Mouse (Mus musculus) midbrain, embryonic 12.5 days (tissue): ENCODE data around the gene Eif1. TPM values are rescaled to one million over a fixed set of nuclear protein-coding genes. Genes with fewer than 3 reads are reported as not detected.
"Not testable (repeated sequence)": the region's sequence is repeated elsewhere in the genome, so short reads cannot be mapped to it uniquely, and the experiment has no call there.

Experiments used
- ATAC-seq: fragments of 200-750 bp; cut with Nextera tagmentation; 2 replicates; pipeline ENCODE4 v1.8.0; 2017; ENCODE audit warnings: low read depth, moderate TSS enrichment, moderate library complexity; ENCODE audit not compliant: low FRiP score
- H3K27ac ChIP-seq: fragments of 300-500 bp; sonication (generic); replicated peaks from 2 replicates; pipeline ENCODE4 v1.5.1; 2016; ENCODE audit warnings: mild to moderate bottlenecking
- H3K27me3 ChIP-seq: fragments of 300-500 bp; sonication (generic); 2 replicates; pipeline ENCODE4 v1.6.1; 2016; ENCODE audit warnings: mild to moderate bottlenecking
- H3K36me3 ChIP-seq: fragments of 300-500 bp; sonication (generic); 2 replicates; pipeline ENCODE4 v1.6.1; 2016
- H3K4me1 ChIP-seq: fragments of 300-500 bp; sonication (generic); 2 replicates; pipeline ENCODE4 v1.6.1; 2016
- H3K4me2 ChIP-seq: fragments of 300-500 bp; sonication (generic); replicated peaks from 2 replicates; pipeline ENCODE4 v1.6.1; 2016; ENCODE audit warnings: mild to moderate bottlenecking, moderate library complexity
- H3K4me3 ChIP-seq: fragments of 300-500 bp; sonication (generic); 2 replicates; pipeline ENCODE4 v1.5.1; 2016; ENCODE audit warnings: mild to moderate bottlenecking
- H3K9ac ChIP-seq: fragments of 300-500 bp; sonication (generic); replicated peaks from 2 replicates; pipeline ENCODE4 v1.6.1; 2016; ENCODE audit warnings: mild to moderate bottlenecking, moderate library complexity
- H3K9me3 ChIP-seq: fragments of 300-500 bp; sonication (generic); 2 replicates; pipeline ENCODE4 v1.6.1; 2016; ENCODE audit warnings: mild to moderate bottlenecking
- WGBS: fragments of 180-500 bp; shearing (Covaris S2); methylation state at CpG from one replicate; pipeline ENCODE4 v1.1.7; 2016; 5-methylcytosine and 5-hydroxymethylcytosine counted together
- polyA plus RNA-seq: library from polyadenylated mRNA; unstranded; fragments of >200 nt; fragmentation: Nextera tagmentation; extraction: Ambion mirVana; gene quantifications from 2 replicates; pipeline ENCODE4 v1.2.1, GENCODE M21; 2016

Gene Eif1
- polyA plus RNA-seq, 1 experiment from 2014 or later: 1,467 TPM

DNA sequence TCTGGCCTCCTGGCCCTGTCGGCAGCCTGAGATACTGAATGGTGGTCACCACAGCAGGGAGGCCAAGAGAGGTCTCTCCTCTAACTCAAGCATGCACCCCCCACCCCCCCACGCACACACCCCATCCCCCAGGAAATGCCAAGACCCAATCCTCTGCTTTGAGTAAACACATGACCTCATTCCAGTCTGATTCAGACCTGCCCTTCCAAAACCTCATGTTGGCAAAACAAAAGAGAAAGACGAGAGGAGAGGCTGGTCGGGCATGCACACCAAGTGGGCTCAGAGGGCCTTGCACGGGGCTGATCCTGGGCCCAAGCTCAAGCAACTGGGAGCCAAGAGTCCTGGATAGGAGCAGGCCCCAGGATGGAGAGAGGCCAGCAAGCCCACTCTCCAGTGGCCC lies 29.4 kb upstream of the Eif1 start:
- 43% methylated on average over 5 of the region's 5 CpGs for WGBS
- no peak overlapping the region for H3K4me3 ChIP-seq
- no peak for ATAC-seq
- H3K9me3 ChIP-seq: no peaks in the 10 kb centered on the region
- H3K4me1 ChIP-seq: peaks cover 21% of the 10 kb centered on the region
- H3K9ac ChIP-seq: no peak overlapping the region
- H3K27me3 ChIP-seq: no peaks in the 10 kb centered on the region
- H3K27ac ChIP-seq: no peak overlapping the region
- H3K36me3 ChIP-seq: no peaks in the 10 kb centered on the region
- no peak overlapping the region for H3K4me2 ChIP-seq

DNA sequence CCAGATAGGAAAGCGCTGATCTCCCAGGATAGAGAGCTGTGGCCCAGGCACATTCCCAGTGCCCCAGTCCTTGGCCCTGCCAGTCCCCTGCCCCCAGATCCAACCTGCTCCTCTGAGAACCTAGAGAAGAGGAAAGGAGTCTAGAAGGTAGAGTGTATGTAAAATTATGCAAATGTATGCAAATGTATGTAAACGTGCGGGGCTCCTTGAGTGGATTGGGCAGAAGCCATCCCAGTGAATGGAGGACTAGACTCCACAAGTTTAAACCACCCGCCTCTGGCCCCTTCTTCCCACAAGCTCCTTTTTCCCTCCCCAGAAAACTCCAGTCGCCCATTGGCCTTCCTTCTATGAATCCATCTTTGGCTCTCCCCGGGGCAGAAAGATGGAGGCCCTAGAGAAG lies 26.8 kb upstream of the Eif1 start:
- no peaks in the 10 kb centered on the region for H3K36me3 ChIP-seq
- peaks cover 15% of the 10 kb centered on the region; the same call in 1 of the 2 replicates for H3K4me1 ChIP-seq
- no peak overlapping the region for H3K4me2 ChIP-seq
- H3K27ac ChIP-seq: no peak overlapping the region
- no peak overlapping the region for H3K4me3 ChIP-seq
- no peak overlapping the region for H3K9ac ChIP-seq
- H3K27me3 ChIP-seq: 0 out of 2 replicates have a peak, but pooled peaks cover 3% of the 10 kb centered on the region
- 48% methylated on average over 6 of the region's 6 CpGs for WGBS
- no peaks in the 10 kb centered on the region for H3K9me3 ChIP-seq
- ATAC-seq: peak; percentile 68

DNA sequence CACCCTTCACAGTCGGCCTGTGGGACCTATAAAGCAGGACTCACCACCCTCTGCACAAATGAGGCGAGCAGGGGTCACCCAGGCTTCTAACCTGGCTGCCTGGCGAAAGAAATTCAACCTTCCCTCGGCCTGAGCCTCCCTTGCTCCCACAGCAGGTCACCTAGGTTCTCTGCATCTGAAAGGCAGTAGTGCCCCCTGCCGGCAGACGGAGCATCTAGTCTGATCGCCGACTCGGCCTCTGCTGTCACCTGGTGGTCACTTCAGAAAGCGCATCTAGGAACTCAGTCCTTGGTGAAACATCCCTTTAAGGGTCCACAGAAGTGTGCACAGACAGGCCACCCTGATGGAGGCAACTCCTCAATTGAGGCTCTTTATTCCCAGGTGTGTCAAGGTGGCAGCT lies 24.4 kb upstream of the Eif1 start:
- H3K4me1 ChIP-seq: peaks cover 11% of the 10 kb centered on the region; the same call in 1 of the 2 replicates
- ATAC-seq: peak; percentile 38; the same call in 1 of the 2 replicates
- 5% methylated on average over 10 of the region's 10 CpGs for WGBS
- no peak overlapping the region for H3K9ac ChIP-seq
- H3K4me3 ChIP-seq: no peak overlapping the region
- H3K27me3 ChIP-seq: 0 out of 2 replicates have a peak, but pooled peaks cover 5% of the 10 kb centered on the region
- no peaks in the 10 kb centered on the region for H3K9me3 ChIP-seq
- H3K36me3 ChIP-seq: no peaks in the 10 kb centered on the region
- peak overlapping the region; percentile 35 for H3K4me2 ChIP-seq
- H3K27ac ChIP-seq: no peak overlapping the region

DNA sequence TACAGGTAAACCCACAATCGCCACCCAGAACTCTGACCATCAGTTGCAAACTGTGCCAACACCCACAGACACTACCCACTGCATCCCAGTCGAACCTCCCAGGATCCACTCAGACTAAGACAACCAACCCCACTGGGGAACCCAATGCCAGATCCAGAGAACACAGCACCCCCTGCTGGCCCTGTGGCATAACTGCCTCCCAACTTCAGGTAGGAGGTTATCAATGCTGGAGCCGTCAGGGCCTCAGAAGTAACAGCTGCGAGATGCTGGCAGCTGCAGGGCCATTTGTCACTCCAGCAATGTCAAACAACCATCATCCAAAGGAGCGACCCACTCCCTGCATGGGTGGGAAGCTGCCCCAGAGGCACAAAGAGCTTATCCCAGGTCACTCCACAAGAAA lies 21.9 kb upstream of the Eif1 start:
- Histone ChIP-seq H3K4me1 (peaks cover 6% of the 10 kb centered on the region; the same call in 1 of the 2 replicates), H3K9me3 (no peaks in the 10 kb centered on the region), H3K27me3 (0 out of 2 replicates have a peak, but pooled peaks cover 5% of the 10 kb centered on the region), H3K4me3 (peak overlapping the region; percentile 15; the same call in 1 of the 2 replicates), H3K4me2 (peak overlapping the region; percentile 31), H3K27ac (no peak overlapping the region), H3K9ac (no peak overlapping the region), H3K36me3 (no peaks in the 10 kb centered on the region)
- 45% methylated on average over 5 of the region's 5 CpGs for WGBS
- no peak for ATAC-seq

DNA sequence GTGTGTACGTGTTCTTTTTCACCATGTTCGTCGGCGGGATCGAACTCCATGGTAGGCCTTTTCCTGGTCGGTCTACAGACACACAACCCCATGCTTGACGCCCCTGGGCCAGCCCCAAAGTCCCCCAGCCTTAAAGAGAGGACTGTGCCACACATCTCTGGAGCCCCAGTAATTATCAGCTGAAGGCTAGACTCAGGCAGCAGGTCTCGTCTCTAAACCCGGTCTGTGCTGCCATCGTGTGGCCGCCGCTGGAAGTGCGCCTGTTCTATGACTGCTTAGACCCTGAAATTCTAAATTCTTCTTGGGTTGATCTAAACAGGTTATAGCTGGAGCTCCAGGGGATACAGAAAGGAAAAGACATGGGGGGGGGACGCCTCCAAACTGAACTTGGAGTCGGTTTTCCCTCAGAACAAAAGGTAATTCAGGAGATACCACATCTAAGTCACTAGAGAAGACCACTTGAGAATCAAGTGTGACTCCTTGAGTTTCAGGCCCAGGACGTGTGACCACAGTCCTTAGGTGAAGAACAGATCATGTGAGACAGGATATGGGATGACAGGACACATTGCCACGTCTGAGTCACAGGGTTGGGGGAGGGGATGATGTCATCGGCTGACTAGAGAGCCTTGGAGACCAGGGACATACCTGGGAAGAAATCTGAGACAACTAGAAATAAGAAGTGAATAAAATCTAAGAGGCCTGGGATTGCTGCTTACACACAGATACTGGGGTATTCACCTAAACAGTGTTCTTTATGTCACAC lies 21.2 kb upstream of the Eif1 start:
- no peak overlapping the region for H3K27ac ChIP-seq
- H3K4me3 ChIP-seq: peak overlapping the region; percentile 15; the same call in 1 of the 2 replicates
- H3K4me2 ChIP-seq: peak overlapping the region; percentile 31
- 23% methylated on average over 18 of the region's 18 CpGs for WGBS
- H3K9me3 ChIP-seq: no peaks in the 10 kb centered on the region
- ATAC-seq: peak; percentile 31; the same call in 1 of the 2 replicates
- H3K36me3 ChIP-seq: no peaks in the 10 kb centered on the region
- 0 out of 2 replicates have a peak, but pooled peaks cover 3% of the 10 kb centered on the region for H3K4me1 ChIP-seq
- no peak overlapping the region for H3K9ac ChIP-seq
- H3K27me3 ChIP-seq: 0 out of 2 replicates have a peak, but pooled peaks cover 5% of the 10 kb centered on the region

DNA sequence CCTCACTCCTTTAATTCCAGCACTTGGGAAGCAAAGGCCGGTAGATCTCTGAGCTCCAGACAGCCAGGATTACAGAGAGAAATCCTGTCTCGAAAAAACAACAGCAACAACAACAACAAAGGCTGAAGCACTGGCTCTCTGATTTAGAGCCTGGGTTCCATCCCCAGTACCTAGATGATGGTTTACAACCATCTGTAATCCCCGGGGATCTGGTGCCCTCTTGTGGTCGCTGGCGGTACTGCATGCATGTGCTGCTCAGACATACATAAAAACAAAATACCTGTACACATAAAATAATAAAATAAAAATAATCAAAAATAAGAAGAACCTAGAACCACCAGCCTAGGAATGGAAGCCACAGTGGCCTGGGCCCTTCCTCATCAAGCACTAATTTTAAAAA lies 19.4 kb upstream of the Eif1 start:
- H3K27ac ChIP-seq: no peak overlapping the region
- 10% methylated on average over 5 of the region's 5 CpGs for WGBS
- no peak overlapping the region for H3K9ac ChIP-seq
- ATAC-seq: 0 out of 2 replicates have a peak, but pooled peaks have one; percentile 13
- no peak overlapping the region for H3K4me2 ChIP-seq
- no peak overlapping the region for H3K4me3 ChIP-seq
- no peaks in the 10 kb centered on the region for H3K36me3 ChIP-seq
- 0 out of 2 replicates have a peak, but pooled peaks cover 5% of the 10 kb centered on the region for H3K27me3 ChIP-seq
- no peaks in the 10 kb centered on the region for H3K9me3 ChIP-seq
- H3K4me1 ChIP-seq: 0 out of 2 replicates have a peak, but pooled peaks cover 3% of the 10 kb centered on the region

DNA sequence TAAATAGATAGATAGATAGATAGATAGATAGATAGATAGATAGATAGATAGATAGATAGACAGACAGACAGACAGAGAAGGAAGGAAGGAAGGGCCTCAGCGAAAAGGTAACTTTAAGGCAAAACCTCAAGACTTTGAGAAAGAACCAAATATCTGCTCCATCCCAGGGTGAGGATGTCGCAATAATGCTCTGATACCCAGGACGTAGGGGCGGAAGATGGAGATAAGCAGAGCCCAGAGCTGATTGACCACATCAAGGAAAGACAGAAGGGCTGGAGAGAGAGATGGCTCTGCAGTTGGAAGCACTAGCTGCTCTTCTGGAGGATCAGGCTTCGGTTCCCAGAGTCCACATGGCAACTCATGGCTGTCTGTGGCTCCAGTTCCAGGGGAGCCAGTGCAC lies 18.4 kb upstream of the Eif1 start:
- WGBS: 97% methylated on average over 5 of the region's 5 CpGs
- Histone ChIP-seq H3K4me2 (no peak overlapping the region), H3K4me1 (0 out of 2 replicates have a peak, but pooled peaks cover 3% of the 10 kb centered on the region), H3K27me3 (0 out of 2 replicates have a peak, but pooled peaks cover 5% of the 10 kb centered on the region), H3K27ac (no peak overlapping the region), H3K9me3 (no peaks in the 10 kb centered on the region), H3K36me3 (no peaks in the 10 kb centered on the region), H3K9ac (no peak overlapping the region), H3K4me3 (no peak overlapping the region)
- no peak for ATAC-seq

DNA sequence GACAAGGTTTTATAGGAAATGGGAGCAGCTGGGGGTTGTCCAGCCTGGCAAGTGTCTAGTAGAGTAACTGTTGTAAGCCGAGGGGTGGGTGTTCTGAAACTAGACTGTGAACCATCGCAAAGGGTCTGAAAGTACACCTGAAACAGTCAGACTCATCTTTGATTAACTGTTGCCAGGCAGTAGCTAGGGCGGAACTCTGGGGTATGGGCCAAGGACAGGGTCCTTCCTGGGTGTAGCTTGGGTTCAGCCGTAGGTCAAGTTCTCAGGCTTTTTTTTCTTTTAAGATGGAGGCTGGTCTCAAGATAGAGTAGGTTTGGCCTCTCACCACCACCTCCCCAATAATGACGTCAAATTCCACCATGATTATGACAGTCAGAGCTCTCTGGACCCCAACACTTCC lies 11.8 kb upstream of the Eif1 start:
- peaks cover 8% of the 10 kb centered on the region for H3K4me1 ChIP-seq
- whole genome bisulfite sequencing: 93% methylated on average over 5 of the region's 5 CpGs
- H3K9ac ChIP-seq: no peak overlapping the region
- H3K27ac ChIP-seq: no peak overlapping the region
- no peak for ATAC-seq
- no peaks in the 10 kb centered on the region for H3K27me3 ChIP-seq
- H3K36me3 ChIP-seq: no peaks in the 10 kb centered on the region
- H3K4me3 ChIP-seq: no peak overlapping the region
- H3K9me3 ChIP-seq: no peaks in the 10 kb centered on the region
- no peak overlapping the region for H3K4me2 ChIP-seq

DNA sequence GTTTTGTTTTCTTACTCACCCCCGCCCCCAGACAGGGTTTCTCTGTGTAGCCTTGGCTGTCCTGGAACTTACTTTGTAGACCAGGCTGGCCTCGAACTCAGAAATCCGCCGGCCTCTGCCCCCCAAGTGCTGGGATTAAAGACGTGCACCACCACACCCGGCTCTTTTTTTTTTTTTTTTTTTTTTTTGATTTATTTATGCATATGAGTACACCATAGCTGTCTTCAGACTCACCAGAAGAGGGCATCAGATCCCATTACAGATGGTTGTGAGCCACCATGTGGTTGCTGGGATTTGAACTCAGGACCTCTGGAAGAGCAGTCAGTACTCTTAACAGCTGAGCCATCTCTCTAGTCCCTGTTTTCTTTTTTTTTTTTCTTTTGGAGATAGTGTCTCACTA lies 11.0 kb upstream of the Eif1 start:
- H3K27ac ChIP-seq, H3K4me1 ChIP-seq, H3K4me2 ChIP-seq, H3K27me3 ChIP-seq, ATAC-seq, H3K9me3 ChIP-seq, H3K4me3 ChIP-seq, H3K36me3 ChIP-seq, H3K9ac ChIP-seq: not testable (repeated sequence)
- 88% methylated on average over 6 of the region's 6 CpGs for WGBS

DNA sequence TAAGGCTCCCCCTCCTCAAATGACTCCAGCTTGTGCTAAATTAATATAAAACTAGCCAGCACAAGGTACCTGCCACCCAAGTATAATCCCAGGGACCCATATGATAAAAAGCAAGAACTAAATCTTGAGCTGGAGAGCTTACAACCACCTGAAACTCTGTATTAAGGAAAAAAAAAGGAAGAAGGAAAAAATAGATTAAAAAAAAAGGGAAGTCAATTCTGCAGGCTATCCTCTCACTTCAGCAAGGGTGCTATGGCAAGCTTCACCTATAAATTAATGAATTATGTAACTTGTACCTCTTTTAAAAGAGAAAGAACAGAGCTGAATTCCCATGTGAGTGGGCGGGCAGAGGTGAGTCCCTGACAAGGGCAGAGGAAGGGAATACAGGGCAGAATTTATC lies 8.0 kb upstream of the Eif1 start:
- Histone ChIP-seq H3K9ac (no peak overlapping the region), H3K4me2 (no peak overlapping the region), H3K4me1 (peaks cover 8% of the 10 kb centered on the region), H3K27ac (no peak overlapping the region), H3K36me3 (no peaks in the 10 kb centered on the region), H3K27me3 (no peaks in the 10 kb centered on the region), H3K9me3 (no peaks in the 10 kb centered on the region), H3K4me3 (no peak overlapping the region)
- no peak for ATAC-seq
- WGBS: 91% methylated on average over 1 of the region's 1 CpGs

DNA sequence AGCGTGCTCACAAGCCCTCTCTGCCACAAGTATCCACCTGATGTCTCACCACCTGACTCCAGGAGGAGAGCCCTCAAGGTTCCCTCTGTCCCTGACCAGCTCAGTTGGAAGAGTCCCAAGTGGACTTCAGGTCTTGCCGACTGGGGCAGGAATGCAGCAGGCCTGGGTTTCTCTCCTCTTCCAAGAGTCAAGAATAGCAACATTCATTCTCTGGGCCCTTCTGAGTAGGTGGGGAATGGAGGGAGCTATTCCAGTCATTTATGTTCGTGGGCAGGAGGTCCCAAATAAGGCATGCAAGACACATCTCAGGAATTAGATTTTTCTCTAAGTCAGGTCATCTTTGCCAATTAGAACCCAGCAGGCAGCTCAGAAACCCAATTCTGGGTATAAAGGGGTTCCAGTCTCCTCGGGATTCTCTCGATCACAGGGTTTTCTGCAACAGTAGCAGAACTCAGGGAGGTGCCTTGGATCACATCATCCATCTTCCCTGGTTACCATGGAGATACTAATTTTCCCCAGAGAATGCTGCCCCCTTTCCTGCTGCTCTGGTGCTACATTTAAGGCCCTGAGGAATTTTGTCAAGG lies 7.5 kb upstream of the Eif1 start:
- no peaks in the 10 kb centered on the region for H3K36me3 ChIP-seq
- no peak overlapping the region for H3K4me2 ChIP-seq
- no peak overlapping the region for H3K4me3 ChIP-seq
- WGBS: 39% methylated on average over 5 of the region's 5 CpGs
- no peak for ATAC-seq
- no peaks in the 10 kb centered on the region for H3K9me3 ChIP-seq
- no peak overlapping the region for H3K9ac ChIP-seq
- peaks cover 8% of the 10 kb centered on the region for H3K4me1 ChIP-seq
- H3K27ac ChIP-seq: no peak overlapping the region
- no peaks in the 10 kb centered on the region for H3K27me3 ChIP-seq

DNA sequence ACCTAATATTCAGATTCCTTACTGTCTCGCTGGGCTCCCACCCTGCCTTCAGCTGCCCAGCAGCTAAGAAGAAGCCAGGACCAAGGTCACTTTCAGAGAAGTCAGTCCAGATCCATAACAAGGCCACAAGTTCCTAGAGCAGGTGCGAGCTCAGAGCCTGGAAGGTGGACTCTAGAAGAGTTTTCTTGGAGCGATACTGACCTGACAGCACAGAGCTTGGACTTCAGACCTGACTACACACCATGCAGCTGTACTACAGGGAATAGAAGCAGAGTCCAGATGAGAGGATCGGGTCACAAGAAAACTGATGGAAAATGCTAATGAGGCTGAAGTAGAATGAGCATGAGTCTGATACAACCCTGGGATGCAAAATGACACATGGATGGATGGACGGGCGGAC lies 6.3 kb upstream of the Eif1 start:
- Histone ChIP-seq H3K27me3 (no peaks in the 10 kb centered on the region), H3K4me3 (no peak overlapping the region), H3K27ac (no peak overlapping the region), H3K9ac (no peak overlapping the region), H3K9me3 (no peaks in the 10 kb centered on the region), H3K4me1 (peaks cover 8% of the 10 kb centered on the region), H3K36me3 (no peaks in the 10 kb centered on the region), H3K4me2 (no peak overlapping the region)
- WGBS: 89% methylated on average over 6 of the region's 6 CpGs
- ATAC-seq: no peak
